Mouse (Mus musculus) liver, postnatal 0 days (tissue): Measurements from ENCODE around the gene Acot4. TPM values are rescaled to one million over a fixed set of nuclear protein-coding genes. Genes with fewer than 3 reads are reported as not detected.

Experiments
- ATAC-seq: fragments of 200-750 bp; cut with Nextera tagmentation; 2 replicates; pipeline ENCODE4 v1.8.0; 2017; ENCODE audit warnings: mild to moderate bottlenecking, moderate library complexity
- DNase-seq: peaks from one replicate; pipeline ENCODE4 v3.0.0-alpha.2; 2016
- H3K27ac ChIP-seq: fragments of 300-500 bp; sonication (generic); 2 replicates; pipeline ENCODE4 v1.5.1; 2014; ENCODE audit warnings: antibody characterized with exemption, moderate library complexity, mild to moderate bottlenecking, low read depth
- H3K27me3 ChIP-seq: fragments of 300-500 bp; sonication (generic); 2 replicates; pipeline ENCODE4 v1.6.1; 2014; ENCODE audit warnings: low read length, control low read depth, mixed read lengths; ENCODE audit not compliant: insufficient read depth
- H3K36me3 ChIP-seq: fragments of 300-500 bp; sonication (generic); replicated peaks from 2 replicates; pipeline ENCODE4 v1.6.1; 2014; ENCODE audit warnings: mild to moderate bottlenecking, control low read depth, low read length, moderate library complexity, mixed read lengths; ENCODE audit not compliant: insufficient read depth
- H3K4me1 ChIP-seq: fragments of 300-500 bp; sonication (generic); 2 replicates; pipeline ENCODE4 v1.6.1; 2014; ENCODE audit warnings: antibody characterized with exemption, mild to moderate bottlenecking, control low read depth; ENCODE audit not compliant: insufficient read depth
- H3K4me2 ChIP-seq: fragments of 300-500 bp; sonication (generic); 2 replicates; pipeline ENCODE4 v1.6.1; 2014; ENCODE audit warnings: low read depth, mild to moderate bottlenecking, low read length, moderate library complexity, mixed read lengths
- H3K4me3 ChIP-seq: fragments of 300-500 bp; sonication (generic); 2 replicates; pipeline ENCODE4 v1.5.1; 2014; ENCODE audit warnings: low read depth, low read length
- H3K9ac ChIP-seq: fragments of 300-500 bp; sonication (generic); replicated peaks from 2 replicates; pipeline ENCODE4 v1.6.1; 2014; ENCODE audit warnings: mild to moderate bottlenecking, moderate library complexity
- H3K9me3 ChIP-seq: fragments of 300-500 bp; sonication (generic); 2 replicates; pipeline ENCODE4 v1.6.1; 2016; ENCODE audit warnings: mild to moderate bottlenecking, control low read depth, low read length, mixed read lengths
- CTCF ChIP-seq: sonication (generic); IDR thresholded peaks from 2 replicates; pipeline ENCODE4 v1.5.1; 2016; ENCODE audit warnings: antibody characterized with exemption, low read depth
- EP300 ChIP-seq: IDR thresholded peaks from 2 replicates; pipeline ENCODE4 v1.6.1; 2016; ENCODE audit warnings: antibody characterized with exemption, low read depth, mild to moderate bottlenecking
- WGBS: fragments of 180-500 bp; shearing (Covaris S2); extraction: QIAGEN DNeasy Blood & Tissue Kit; methylation state at CpG from one replicate; pipeline ENCODE4 v1.1.7; 2014; ENCODE audit not compliant: insufficient replicate concordance; 5-methylcytosine and 5-hydroxymethylcytosine counted together
- polyA plus RNA-seq: library from polyadenylated mRNA; unstranded; fragments of >200 nt; fragmentation: Nextera tagmentation; extraction: Ambion mirVana; gene quantifications from 2 replicates; pipeline ENCODE4 v1.2.1, GENCODE M21; 2015

Acot4 gene
- polyA plus RNA-seq, 1 experiment from 2014 or later = 29.0 TPM

DNA sequence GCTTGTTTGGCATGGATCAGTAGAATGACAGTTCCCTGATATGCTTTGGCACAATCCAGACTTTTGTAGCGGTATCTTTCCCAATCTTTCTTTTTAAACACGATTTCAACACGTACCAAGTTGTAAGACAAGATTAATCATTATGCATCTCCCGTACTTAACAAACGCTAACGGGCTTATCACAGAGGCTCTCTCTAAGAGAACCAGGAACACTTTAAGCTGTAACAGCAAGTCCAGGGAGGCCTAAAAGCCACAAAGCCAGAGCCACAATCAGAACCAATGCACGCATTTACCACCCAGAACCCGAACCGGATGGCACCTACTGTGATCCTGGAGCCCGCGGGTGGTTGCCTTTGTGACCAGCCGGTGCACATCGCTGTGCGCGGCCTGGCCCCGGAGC, 15.0 kb downstream of the Acot4 start:
- peaks cover 15% of the 10 kb centered on the region; the same call in 1 of the 2 replicates for H3K27me3 ChIP-seq
- H3K27ac ChIP-seq = peak overlapping the region; percentile 55
- DNase-seq (peak; percentile 24), ATAC-seq (peak; percentile 62)
- no peaks in the 10 kb centered on the region for H3K9me3 ChIP-seq
- H3K4me3 ChIP-seq = peak overlapping the region; percentile 45
- 15% methylated on average over 16 of the region's 16 CpGs for WGBS
- peak overlapping the region; percentile 65 for H3K4me2 ChIP-seq
- TF ChIP-seq EP300 = 0 out of 2 replicates have a peak, but pooled peaks have one; percentile 5
- no peak for TF ChIP-seq CTCF
- peak overlapping the region; percentile 60; the same call in 1 of the 2 replicates for H3K9ac ChIP-seq
- 0 out of 2 replicates have a peak, but pooled peaks cover 4% of the 10 kb centered on the region for H3K4me1 ChIP-seq
- H3K36me3 ChIP-seq = no peaks in the 10 kb centered on the region

DNA sequence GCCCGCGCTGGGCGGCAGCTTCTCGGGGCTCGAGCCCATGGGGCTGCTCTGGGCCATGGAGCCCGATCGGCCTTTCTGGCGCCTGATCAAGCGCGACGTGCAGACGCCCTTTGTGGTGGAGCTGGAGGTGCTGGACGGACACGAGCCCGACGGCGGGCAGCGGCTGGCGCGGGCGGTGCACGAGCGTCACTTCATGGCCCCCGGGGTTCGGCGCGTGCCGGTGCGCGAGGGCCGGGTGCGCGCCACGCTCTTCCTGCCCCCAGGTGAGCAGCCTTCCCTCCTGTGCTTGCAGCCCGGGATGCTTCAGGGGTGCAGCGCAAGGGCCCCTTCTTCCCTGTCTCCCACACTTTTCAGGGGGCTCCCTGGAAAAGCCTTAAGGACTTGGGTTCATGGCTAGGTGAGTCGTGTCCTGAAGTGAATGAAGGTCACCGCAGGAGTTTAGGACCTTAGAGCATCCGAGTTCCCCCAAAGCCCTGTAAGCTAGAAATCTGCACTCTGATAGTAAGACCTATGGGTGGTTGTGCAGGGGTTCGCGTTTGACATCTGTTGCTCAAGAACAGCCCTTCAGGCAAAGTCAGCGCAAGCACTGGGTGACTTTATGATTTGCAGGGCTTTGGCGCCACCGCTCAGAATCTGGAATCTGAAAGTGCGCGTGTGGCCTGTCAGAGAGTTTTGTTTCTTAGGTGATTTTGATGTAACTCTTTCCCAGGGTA, 15.7 kb downstream of the Acot4 start:
- peak overlapping the region; percentile 60 for H3K9ac ChIP-seq
- H3K36me3 ChIP-seq = no peaks in the 10 kb centered on the region
- ATAC-seq (peak; percentile 35), DNase-seq (peak; percentile 50)
- H3K4me1 ChIP-seq = 0 out of 2 replicates have a peak, but pooled peaks cover 4% of the 10 kb centered on the region
- peak overlapping the region; percentile 55; the same call in 1 of the 2 replicates for H3K27ac ChIP-seq
- 5% methylated on average over 28 of the region's 46 CpGs for WGBS
- peaks cover 15% of the 10 kb centered on the region; the same call in 1 of the 2 replicates for H3K27me3 ChIP-seq
- H3K4me2 ChIP-seq = peak overlapping the region; percentile 65
- TF ChIP-seq CTCF = peak; percentile 34; the same call in 1 of the 2 replicates
- no peak for TF ChIP-seq EP300
- H3K9me3 ChIP-seq = no peaks in the 10 kb centered on the region
- peak overlapping the region; percentile 45 for H3K4me3 ChIP-seq

DNA sequence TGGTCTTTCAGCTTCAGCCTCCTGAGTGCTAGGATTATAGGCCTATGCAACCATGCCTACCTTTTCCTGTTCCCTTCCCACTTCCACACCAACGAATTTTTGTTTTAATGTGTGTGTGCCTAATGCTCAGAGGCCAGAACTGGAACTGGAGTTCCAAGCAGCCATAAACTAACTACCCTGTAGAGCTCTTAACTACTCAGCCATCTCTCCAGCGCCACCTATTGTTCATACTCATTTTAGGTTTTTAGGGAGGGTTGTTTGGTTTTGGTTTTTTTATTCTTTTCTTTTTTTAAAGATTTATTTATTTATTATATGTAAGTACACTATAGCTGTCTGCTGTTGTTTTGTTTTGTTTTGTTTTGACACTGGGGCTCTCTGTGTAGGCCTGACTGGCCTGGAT, 22.8 kb downstream of the Acot4 start:
- DNase-seq = peak; percentile 15
- Histone ChIP-seq H3K27me3 (0 out of 2 replicates have a peak, but pooled peaks cover 2% of the 10 kb centered on the region), H3K4me1 (no peaks in the 10 kb centered on the region), H3K4me2 (no peak overlapping the region), H3K9ac (no peak overlapping the region), H3K4me3 (no peak overlapping the region), H3K36me3 (no peaks in the 10 kb centered on the region), H3K27ac (no peak overlapping the region), H3K9me3 (no peaks in the 10 kb centered on the region)
- WGBS = 15% methylated on average over 2 of the region's 2 CpGs
- ATAC-seq = no peak
- TF ChIP-seq CTCF = peak; percentile 73
- TF ChIP-seq EP300 = no peak

DNA sequence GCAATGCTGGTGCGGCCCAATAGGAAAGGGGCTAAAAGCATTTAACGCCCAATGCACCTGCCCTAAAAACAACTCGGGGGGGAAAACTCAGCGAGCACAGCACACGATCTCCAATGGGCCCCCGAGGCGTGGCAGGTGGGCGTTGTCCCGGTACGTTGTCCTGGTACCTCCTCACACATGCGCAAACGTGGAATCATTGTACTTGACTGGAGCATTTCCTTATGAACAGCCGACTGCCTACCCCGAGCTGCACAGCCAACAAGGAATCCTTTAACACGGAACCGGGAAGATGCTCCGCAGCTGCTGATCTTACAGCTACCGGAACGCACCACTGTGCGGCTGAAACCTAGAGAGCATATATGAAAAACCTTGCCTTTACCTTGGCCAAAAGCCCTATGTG, 24.2 kb downstream of the Acot4 start:
- Histone ChIP-seq H3K4me2 (no peak overlapping the region), H3K4me3 (no peak overlapping the region), H3K27ac (no peak overlapping the region), H3K9me3 (no peaks in the 10 kb centered on the region), H3K36me3 (no peaks in the 10 kb centered on the region), H3K27me3 (0 out of 2 replicates have a peak, but pooled peaks cover 2% of the 10 kb centered on the region), H3K4me1 (no peaks in the 10 kb centered on the region), H3K9ac (no peak overlapping the region)
- DNase-seq (no peak), ATAC-seq (no peak)
- TF ChIP-seq EP300 = no peak
- TF ChIP-seq CTCF = no peak
- WGBS = 92% methylated on average over 20 of the region's 20 CpGs

DNA sequence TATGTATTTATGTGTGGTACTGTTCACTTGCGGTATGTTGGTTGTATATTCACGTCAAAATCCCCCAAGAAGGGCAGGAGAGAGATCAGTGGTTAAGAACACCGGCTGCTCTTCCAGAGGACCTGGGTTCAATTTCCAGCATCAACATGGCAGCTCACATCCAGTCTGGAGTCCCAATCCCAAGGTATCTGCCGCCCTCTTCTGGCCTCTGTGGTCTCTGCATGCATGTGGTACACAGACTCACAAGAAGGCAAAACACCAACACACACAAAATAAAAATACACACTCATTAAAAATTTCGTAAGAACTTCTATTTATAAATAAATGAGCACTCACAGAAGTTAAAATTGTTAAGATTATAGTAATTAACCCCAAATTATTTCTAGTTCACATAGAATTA, 25.0 kb downstream of the Acot4 start:
- Histone ChIP-seq H3K9ac (no peak overlapping the region), H3K4me1 (no peaks in the 10 kb centered on the region), H3K27ac (no peak overlapping the region), H3K4me2 (no peak overlapping the region), H3K36me3 (no peaks in the 10 kb centered on the region), H3K27me3 (0 out of 2 replicates have a peak, but pooled peaks cover 2% of the 10 kb centered on the region), H3K9me3 (no peaks in the 10 kb centered on the region), H3K4me3 (no peak overlapping the region)
- ATAC-seq = no peak
- DNase-seq = no peak
- WGBS = 61% methylated on average over 5 of the region's 5 CpGs
- no peak for TF ChIP-seq EP300
- peak; percentile 56 for TF ChIP-seq CTCF

DNA sequence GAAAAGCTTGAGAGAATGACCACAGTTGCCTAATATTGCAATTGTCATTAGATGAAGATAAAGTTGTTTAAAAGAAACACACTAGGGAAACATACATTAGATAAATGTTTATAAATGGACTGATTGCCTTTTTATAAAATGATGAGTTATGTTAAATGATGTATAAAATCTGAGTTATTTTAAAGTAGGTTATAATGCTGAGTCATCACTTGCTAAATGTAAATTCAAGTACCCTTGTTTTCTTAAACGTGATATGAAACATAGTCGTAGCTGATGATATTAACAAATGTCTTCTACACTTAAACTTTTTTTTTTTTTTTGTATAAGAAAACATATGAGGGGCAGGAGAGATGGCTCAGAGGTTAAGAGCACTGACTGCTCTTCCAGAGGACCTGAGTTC, 25.7 kb downstream of the Acot4 start:
- Histone ChIP-seq H3K9ac (no peak overlapping the region), H3K36me3 (no peaks in the 10 kb centered on the region), H3K27ac (no peak overlapping the region), H3K27me3 (peaks cover 8% of the 10 kb centered on the region), H3K4me2 (no peak overlapping the region), H3K4me3 (no peak overlapping the region), H3K9me3 (no peaks in the 10 kb centered on the region), H3K4me1 (no peaks in the 10 kb centered on the region)
- TF ChIP-seq EP300 (no peak), CTCF (no peak)
- no peak for DNase-seq
- no peak for ATAC-seq
- 60% methylated on average over 2 of the region's 2 CpGs for WGBS
